Mouse (Mus musculus): ENCODE results near the gene Alg14. TPM values are rescaled to one million over a fixed set of nuclear protein-coding genes. Genes with fewer than 3 reads are reported as not detected.

The Alg14 gene
- polyA plus RNA-seq, 1 experiment from 2014 or later: 44.8 TPM

DNA sequence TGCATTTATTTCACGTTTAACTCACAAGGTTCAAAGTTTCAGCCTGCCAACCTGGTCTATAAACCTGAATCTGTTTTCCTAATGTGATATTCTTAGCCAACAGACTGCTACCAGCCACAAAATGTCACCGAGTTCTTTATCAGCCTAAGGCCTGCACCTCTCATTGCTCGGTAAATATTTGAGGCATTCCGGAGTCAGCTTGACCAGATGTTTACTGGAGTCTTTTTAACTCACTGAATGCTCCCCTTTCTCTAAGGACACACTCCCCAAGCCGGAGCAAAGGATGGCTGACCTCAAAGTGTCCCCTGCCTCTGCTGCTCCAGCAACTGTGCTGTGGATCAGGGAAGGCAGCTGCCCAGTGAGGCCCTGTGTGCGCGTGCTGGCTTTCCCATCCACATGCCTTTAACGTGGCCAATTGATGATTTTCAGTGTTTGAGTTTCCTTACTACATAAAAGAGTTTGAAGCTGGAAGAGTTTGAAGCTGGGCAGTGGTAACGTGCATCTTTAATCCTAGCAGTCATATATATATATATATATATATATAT, 82.4 kb downstream of the Alg14 start:
- WGBS: 72% methylated on average over 9 of the region's 9 CpGs
- Histone ChIP-seq H3K9me3 (ENCODE audit: control insufficient read depth, low read length) (no peaks in the 10 kb centered on the region), H3K27me3 (replicated peaks; ENCODE audit: control insufficient read depth, insufficient read depth, low read length) (no peaks in the 10 kb centered on the region), H3K27ac (ENCODE audit: low read depth, low read length) (no peak overlapping the region), H3K4me1 (ENCODE audit: control insufficient read depth, insufficient read depth, low read depth, low read length) (no peaks in the 10 kb centered on the region), H3K4me3 (ENCODE audit: low read length) (no peak overlapping the region), H3K4me2 (ENCODE audit: low read length) (no peak overlapping the region), H3K36me3 (ENCODE audit: control insufficient read depth, insufficient read depth, low read length) (no peaks in the 10 kb centered on the region), H3K9ac (ENCODE audit: low read depth, low read length) (no peak overlapping the region)
- ATAC-seq: no peak

DNA sequence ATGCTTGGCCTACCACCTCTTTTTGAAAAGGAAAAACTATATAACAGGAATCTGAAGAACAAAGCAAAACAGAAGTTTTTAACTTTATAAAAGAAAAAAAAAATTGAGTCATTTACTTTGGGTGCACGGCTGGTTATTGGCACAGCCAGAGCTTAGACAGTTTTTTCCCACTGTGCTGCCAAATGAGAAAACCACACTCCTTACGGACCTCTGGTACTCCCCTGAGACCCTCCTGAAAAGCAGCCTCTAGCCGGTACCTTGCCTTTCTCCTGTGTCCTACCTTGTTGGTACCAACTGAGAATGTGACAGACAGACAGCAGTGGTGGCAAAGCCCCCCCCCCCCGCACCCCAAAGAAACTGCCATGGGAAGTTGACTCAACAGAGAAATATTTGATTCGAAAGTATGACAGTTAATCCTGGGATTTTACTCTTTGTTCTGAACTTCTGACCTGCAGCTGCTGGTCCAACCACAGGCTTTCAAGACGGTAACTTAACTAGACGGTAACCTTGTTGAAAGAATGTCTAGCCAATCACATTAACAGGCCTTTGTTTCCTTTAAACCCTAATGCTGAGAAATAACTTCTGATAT, 84.1 kb downstream of the Alg14 start:
- no peaks in the 10 kb centered on the region for H3K4me1 ChIP-seq (ENCODE audit: control insufficient read depth, insufficient read depth, low read depth, low read length)
- no peak overlapping the region for H3K27ac ChIP-seq (ENCODE audit: low read depth, low read length)
- WGBS: 66% methylated on average over 7 of the region's 7 CpGs

DNA sequence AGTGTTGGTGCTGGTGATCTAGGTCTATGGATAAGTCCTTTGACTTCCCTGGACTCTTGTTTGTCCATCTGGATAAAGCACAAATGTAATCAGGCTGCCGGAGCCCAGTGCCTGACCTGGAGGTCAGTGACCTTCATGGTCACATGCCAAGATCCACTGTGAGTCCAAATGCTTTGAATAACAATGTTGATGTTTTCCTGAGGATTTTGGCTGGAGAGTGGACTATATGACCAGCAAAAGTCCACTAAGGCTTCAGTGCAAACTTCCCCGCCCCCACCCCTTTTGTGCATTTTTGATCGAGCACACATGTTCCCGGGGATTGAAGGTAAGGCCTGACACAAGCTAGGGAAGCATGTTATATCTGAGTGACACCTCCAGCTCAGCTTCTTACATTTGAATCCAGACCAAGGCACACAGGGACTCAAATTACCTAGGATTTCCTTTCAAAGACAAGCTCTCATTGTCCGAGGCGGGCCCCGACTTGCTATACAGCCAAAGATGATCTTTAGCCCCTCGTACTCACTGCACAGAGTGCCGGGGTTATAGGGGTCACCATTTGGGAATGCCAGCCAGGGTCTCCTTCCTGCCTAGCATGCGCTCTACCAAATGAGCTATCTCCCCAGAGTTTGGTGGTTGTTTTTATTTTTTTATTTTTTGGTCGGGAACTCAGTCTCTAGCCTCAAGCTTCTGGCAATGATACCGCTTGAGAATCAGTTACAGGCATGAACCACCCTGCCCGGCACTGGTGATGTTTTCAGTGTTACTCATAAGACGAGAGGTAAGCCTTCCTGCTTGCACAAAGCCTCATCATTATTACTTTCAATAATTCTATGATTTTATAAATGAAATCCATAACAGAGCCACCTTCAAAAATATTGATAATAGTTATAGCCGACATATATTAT, 87.4 kb downstream of the Alg14 start:
- no peaks in the 10 kb centered on the region for H3K36me3 ChIP-seq (ENCODE audit: control insufficient read depth, insufficient read depth, low read length)
- WGBS: 50% methylated on average over 15 of the region's 15 CpGs
- no peaks in the 10 kb centered on the region for H3K27me3 ChIP-seq (replicated peaks; ENCODE audit: control insufficient read depth, insufficient read depth, low read length)
- H3K27ac ChIP-seq (ENCODE audit: low read depth, low read length): no peak overlapping the region
- no peak for ATAC-seq
- H3K4me2 ChIP-seq (ENCODE audit: low read length): no peak overlapping the region
- H3K9me3 ChIP-seq (ENCODE audit: control insufficient read depth, low read length): no peaks in the 10 kb centered on the region
- no peak overlapping the region for H3K4me3 ChIP-seq (ENCODE audit: low read length)
- H3K4me1 ChIP-seq (ENCODE audit: control insufficient read depth, insufficient read depth, low read depth, low read length): no peaks in the 10 kb centered on the region
- no peak overlapping the region for H3K9ac ChIP-seq (ENCODE audit: low read depth, low read length)

More for the DNA sequence above, 84.1 kb downstream of the Alg14 start:
- Histone ChIP-seq H3K27me3 (replicated peaks; ENCODE audit: control insufficient read depth, insufficient read depth, low read length) (no peaks in the 10 kb centered on the region), H3K9me3 (ENCODE audit: control insufficient read depth, low read length) (no peaks in the 10 kb centered on the region), H3K4me2 (ENCODE audit: low read length) (no peak overlapping the region), H3K9ac (ENCODE audit: low read depth, low read length) (no peak overlapping the region), H3K4me3 (ENCODE audit: low read length) (no peak overlapping the region), H3K36me3 (ENCODE audit: control insufficient read depth, insufficient read depth, low read length) (no peaks in the 10 kb centered on the region)
- ATAC-seq: no peak

DNA sequence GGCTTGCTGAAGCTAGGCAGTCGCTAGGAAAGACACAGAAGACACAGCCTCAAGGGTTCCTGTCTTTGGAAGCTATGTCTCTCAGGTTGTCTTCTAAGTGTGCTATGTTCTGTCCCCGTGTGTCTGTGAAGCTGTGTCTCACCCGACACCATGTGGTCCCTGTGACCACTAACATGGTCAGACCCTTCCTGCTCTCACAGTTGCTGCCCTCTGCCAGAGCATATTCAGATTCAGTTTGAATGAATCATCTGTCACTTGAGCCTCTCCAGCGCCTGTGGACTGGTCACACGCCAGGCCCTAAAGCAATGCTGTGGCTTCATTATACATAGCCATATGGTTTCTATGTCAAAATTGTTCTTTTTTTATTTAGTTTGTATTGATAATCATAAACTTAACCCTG, 88.1 kb downstream of the Alg14 start:
- Histone ChIP-seq H3K9ac (ENCODE audit: low read depth, low read length) (no peak overlapping the region), H3K4me1 (ENCODE audit: control insufficient read depth, insufficient read depth, low read depth, low read length) (no peaks in the 10 kb centered on the region), H3K36me3 (ENCODE audit: control insufficient read depth, insufficient read depth, low read length) (no peaks in the 10 kb centered on the region), H3K9me3 (ENCODE audit: control insufficient read depth, low read length) (no peaks in the 10 kb centered on the region), H3K27me3 (replicated peaks; ENCODE audit: control insufficient read depth, insufficient read depth, low read length) (no peaks in the 10 kb centered on the region), H3K4me3 (ENCODE audit: low read length) (no peak overlapping the region), H3K4me2 (ENCODE audit: low read length) (no peak overlapping the region), H3K27ac (ENCODE audit: low read depth, low read length) (no peak overlapping the region)
- ATAC-seq: no peak
- 76% methylated on average over 5 of the region's 5 CpGs for WGBS

DNA sequence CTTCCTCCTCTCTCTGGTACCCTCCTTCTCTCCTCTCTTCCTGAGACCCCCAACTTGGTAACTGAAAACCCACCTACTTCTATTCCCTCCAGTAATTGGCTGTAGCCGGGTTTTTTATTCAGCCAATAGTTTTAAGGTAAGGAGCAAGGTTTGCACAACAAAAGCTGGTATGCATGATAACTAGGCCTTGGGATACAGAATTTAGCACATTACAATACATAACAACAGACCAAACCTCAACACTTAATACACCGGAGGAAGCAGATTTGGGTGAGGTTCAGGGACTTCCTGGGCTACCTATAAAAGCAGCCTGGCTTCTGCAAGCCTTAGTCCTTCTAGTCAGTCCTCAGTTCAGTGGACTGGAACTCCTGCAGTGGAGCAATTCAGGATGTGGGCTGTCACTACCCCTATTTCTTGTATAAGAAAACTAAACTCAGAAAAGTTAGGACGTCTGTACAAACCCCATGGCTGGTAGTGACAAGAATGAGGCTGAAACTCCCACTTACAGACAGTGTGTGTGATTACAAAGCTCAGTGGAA, 96.0 kb downstream of the Alg14 start:
- Histone ChIP-seq H3K4me2 (ENCODE audit: low read length) (no peak overlapping the region), H3K4me3 (ENCODE audit: low read length) (no peak overlapping the region), H3K27me3 (replicated peaks; ENCODE audit: control insufficient read depth, insufficient read depth, low read length) (no peaks in the 10 kb centered on the region), H3K9ac (ENCODE audit: low read depth, low read length) (no peak overlapping the region), H3K4me1 (ENCODE audit: control insufficient read depth, insufficient read depth, low read depth, low read length) (peaks cover 10% of the 10 kb centered on the region), H3K36me3 (ENCODE audit: control insufficient read depth, insufficient read depth, low read length) (no peaks in the 10 kb centered on the region), H3K27ac (ENCODE audit: low read depth, low read length) (no peak overlapping the region), H3K9me3 (ENCODE audit: control insufficient read depth, low read length) (no peaks in the 10 kb centered on the region)
- ATAC-seq: no peak
- WGBS: 84% methylated on average over 3 of the region's 3 CpGs

DNA sequence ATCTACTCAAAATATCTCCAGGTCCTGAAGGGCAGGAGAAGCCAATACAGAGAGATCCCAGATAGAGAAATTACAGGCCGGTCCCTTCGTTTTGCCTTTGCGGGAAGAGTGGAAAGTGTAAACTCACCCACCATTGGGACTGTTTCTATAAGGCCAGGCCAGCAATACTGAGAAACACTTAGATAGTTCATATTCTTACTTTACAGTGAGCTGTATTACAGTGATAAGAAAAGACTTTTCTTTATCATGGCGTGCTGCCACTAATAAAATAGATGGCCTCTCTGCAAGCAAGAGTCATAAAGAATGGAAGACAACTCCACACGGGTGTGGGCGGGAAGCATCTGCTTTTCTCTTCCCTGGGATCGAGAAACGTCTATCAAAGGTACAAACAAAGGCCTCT, 97.8 kb downstream of the Alg14 start:
- Histone ChIP-seq H3K4me1 (ENCODE audit: control insufficient read depth, insufficient read depth, low read depth, low read length) (peaks cover 10% of the 10 kb centered on the region), H3K9ac (ENCODE audit: low read depth, low read length) (no peak overlapping the region), H3K4me3 (ENCODE audit: low read length) (no peak overlapping the region), H3K27me3 (replicated peaks; ENCODE audit: control insufficient read depth, insufficient read depth, low read length) (no peaks in the 10 kb centered on the region), H3K36me3 (ENCODE audit: control insufficient read depth, insufficient read depth, low read length) (no peaks in the 10 kb centered on the region), H3K27ac (ENCODE audit: low read depth, low read length) (no peak overlapping the region), H3K9me3 (ENCODE audit: control insufficient read depth, low read length) (no peaks in the 10 kb centered on the region), H3K4me2 (ENCODE audit: low read length) (no peak overlapping the region)
- ATAC-seq: 0 out of 2 replicates have a peak, but pooled peaks have one; percentile 3
- 58% methylated on average over 8 of the region's 8 CpGs for WGBS

DNA sequence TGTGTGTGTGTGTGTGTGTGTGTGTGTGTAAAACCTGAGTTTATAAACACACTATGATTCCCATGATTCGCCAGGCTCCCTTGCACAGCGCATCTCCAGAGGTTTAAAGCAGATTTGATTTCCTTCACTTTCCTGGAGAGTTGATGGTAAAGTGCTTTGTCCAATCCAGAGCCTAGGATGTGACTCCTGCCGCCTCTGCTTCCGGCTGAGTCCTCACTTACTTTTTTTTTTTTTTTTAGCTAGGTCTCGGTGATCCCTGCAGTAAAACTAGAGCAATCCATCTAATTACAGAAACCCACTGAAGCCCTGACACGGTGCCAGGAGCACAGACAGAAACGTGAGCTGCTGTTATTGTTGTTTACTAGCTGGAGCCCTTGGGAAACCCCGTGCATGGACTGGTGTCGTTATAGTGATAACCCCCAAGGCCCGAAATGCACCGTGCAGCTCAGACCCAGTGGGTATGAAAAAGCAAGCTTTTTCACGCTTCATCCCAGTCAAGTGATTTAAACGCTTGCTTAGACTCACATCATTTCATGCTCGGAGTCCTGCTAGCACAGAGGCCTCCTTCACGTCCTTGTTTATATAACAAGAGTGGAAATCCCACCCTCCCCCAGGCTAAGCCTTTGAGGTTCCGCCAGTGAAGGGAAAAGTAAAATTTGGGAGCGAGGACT, 98.4 kb downstream of the Alg14 start:
- Histone ChIP-seq H3K9ac (ENCODE audit: low read depth, low read length) (no peak overlapping the region), H3K27me3 (replicated peaks; ENCODE audit: control insufficient read depth, insufficient read depth, low read length) (no peaks in the 10 kb centered on the region), H3K9me3 (ENCODE audit: control insufficient read depth, low read length) (no peaks in the 10 kb centered on the region), H3K27ac (ENCODE audit: low read depth, low read length) (0 out of 2 replicates have a peak overlapping the region, but pooled peaks have one; percentile 0), H3K4me1 (ENCODE audit: control insufficient read depth, insufficient read depth, low read depth, low read length) (peaks cover 10% of the 10 kb centered on the region), H3K4me3 (ENCODE audit: low read length) (no peak overlapping the region; the same call in 1 of the 2 replicates), H3K4me2 (ENCODE audit: low read length) (peak overlapping the region; percentile 24), H3K36me3 (ENCODE audit: control insufficient read depth, insufficient read depth, low read length) (no peaks in the 10 kb centered on the region)
- WGBS: 12% methylated on average over 17 of the region's 17 CpGs
- ATAC-seq: peak; percentile 80

DNA sequence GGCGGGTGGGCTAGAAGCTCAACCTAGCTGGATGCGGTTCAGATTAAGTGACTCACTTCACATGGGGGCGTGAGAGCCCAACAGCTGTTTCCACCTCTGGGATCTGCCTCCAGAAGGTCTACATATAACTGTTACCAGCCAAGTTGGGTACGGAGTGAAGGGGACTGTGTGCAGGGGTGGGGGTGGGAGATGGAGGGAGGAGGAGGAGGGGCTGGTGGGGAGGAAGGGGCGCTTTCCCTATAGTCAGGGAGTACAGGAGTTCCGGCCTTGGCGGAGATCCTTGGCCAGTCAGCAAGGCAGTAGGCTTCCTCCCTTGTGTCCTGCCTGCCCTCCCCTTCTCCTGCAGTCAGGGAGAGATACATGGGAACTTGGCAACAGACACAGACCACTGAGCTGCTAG, 99.2 kb downstream of the Alg14 start:
- Histone ChIP-seq H3K4me1 (ENCODE audit: control insufficient read depth, insufficient read depth, low read depth, low read length) (peaks cover 10% of the 10 kb centered on the region), H3K9me3 (ENCODE audit: control insufficient read depth, low read length) (no peaks in the 10 kb centered on the region), H3K36me3 (ENCODE audit: control insufficient read depth, insufficient read depth, low read length) (no peaks in the 10 kb centered on the region), H3K9ac (ENCODE audit: low read depth, low read length) (no peak overlapping the region), H3K27ac (ENCODE audit: low read depth, low read length) (0 out of 2 replicates have a peak overlapping the region, but pooled peaks have one; percentile 29), H3K27me3 (replicated peaks; ENCODE audit: control insufficient read depth, insufficient read depth, low read length) (no peaks in the 10 kb centered on the region), H3K4me2 (ENCODE audit: low read length) (peak overlapping the region; percentile 24), H3K4me3 (ENCODE audit: low read length) (no peak overlapping the region)
- ATAC-seq: peak; percentile 69
- 42% methylated on average over 7 of the region's 7 CpGs for WGBS
